Mouse (Mus musculus): ENCODE data around the gene Ak1. TPM values are rescaled to one million over a fixed set of nuclear protein-coding genes. Genes with fewer than 3 reads are reported as not detected.

Gene Ak1
- total and polyA plus RNA-seq, 2 experiments from 2014 or later: 114 to 119 TPM

DNA sequence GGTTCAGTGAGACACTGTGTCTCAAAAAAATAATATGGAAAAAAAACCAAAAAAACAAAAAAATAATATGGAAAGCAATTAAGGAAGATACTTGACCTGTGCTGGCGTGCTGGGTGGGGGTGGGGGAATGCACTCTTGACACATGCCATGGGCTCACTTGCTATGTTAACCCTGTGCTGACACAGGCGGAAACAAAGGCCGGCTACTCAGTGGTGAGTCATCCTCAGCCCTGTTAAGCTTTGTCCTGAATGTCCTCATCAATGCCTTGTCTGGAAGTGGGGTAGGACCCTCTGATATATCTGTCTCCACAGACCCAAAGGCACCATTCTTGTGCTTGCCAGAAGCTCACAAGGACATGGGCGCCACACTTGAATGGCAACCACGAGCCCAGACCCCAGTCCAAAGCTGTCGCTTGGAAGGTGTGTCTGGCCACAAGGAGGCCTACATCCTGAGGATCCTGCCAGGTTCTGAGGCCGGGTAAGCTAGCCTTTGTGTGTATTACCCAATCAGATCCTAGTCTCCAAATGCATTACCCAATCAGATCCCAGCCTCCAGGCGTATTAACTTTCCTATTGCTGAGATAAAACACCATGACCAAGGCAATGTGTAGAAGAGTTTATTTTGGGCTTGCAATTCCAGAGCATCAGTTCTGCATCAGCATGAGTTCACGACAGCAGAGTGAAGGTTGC is 50.5 kb downstream of the Ak1 start:
- no peak for TF ChIP-seq CTCF (IDR thresholded peaks at IDR 0.05; ENCODE audit: low read depth)
- Histone ChIP-seq H3K27me3 (ENCODE audit: insufficient read depth, low read length) (no peaks in the 10 kb centered on the region), H3K27ac (ENCODE audit: low read depth, low read length) (no peak overlapping the region), H3K4me2 (ENCODE audit: low read depth) (no peak overlapping the region), H3K4me1 (ENCODE audit: insufficient read depth) (no peaks in the 10 kb centered on the region), H3K4me3 (ENCODE audit: low read depth, low read length) (no peak overlapping the region), H3K9me3 (ENCODE audit: low read length) (no peaks in the 10 kb centered on the region), H3K9ac (no peak overlapping the region), H3K36me3 (ENCODE audit: insufficient read depth) (no peaks in the 10 kb centered on the region)
- no peak for DNase-seq
- WGBS: 73% methylated on average over 9 of the region's 9 CpGs
- no peak for ATAC-seq

DNA sequence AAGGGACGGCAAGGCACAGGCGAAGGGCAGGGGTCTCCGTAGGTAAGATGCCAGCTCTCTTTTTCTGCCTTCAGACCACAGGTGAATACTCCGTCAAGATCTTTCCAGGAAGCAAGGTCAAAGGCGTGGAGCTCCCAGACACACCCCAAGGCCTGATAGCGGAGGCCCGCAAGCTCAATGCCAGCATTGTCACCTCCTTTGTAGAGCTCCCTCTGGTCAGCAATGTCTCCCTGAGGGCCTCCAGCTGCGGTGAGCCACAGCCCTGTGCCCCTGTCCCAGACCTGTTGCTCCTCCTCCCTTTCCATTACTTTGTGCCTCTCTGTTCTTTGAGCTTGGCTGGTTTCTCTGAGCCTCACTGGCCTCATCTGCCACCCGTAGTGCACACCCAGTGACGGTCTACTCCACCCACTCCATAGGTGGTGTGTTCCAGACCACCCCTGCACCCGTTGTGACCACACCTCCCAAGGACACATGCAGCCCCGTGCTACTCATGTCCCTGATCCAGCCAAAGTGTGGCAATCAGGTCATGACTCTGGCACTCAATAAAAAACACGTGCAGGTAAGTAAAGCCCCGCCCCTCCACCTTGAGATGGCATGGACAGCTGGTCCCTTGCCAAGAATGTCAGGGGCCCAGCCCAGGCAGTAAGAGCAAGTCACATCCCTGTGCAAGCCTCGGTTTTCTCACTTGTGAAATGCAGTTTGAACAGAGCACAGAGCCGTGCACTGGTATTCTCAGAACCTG is 51.8 kb downstream of the Ak1 start:
- H3K9ac ChIP-seq: no peak overlapping the region
- H3K27me3 ChIP-seq (ENCODE audit: insufficient read depth, low read length): no peaks in the 10 kb centered on the region
- no peak for TF ChIP-seq CTCF (IDR thresholded peaks at IDR 0.05; ENCODE audit: low read depth)
- H3K9me3 ChIP-seq (ENCODE audit: low read length): no peaks in the 10 kb centered on the region
- no peak overlapping the region for H3K4me2 ChIP-seq (ENCODE audit: low read depth)
- H3K27ac ChIP-seq (ENCODE audit: low read depth, low read length): no peak overlapping the region
- H3K36me3 ChIP-seq (ENCODE audit: insufficient read depth): no peaks in the 10 kb centered on the region
- H3K4me1 ChIP-seq (ENCODE audit: insufficient read depth): no peaks in the 10 kb centered on the region
- H3K4me3 ChIP-seq (ENCODE audit: low read depth, low read length): no peak overlapping the region
- DNase-seq (no peak), ATAC-seq (no peak)
- WGBS: 82% methylated on average over 16 of the region's 16 CpGs

DNA sequence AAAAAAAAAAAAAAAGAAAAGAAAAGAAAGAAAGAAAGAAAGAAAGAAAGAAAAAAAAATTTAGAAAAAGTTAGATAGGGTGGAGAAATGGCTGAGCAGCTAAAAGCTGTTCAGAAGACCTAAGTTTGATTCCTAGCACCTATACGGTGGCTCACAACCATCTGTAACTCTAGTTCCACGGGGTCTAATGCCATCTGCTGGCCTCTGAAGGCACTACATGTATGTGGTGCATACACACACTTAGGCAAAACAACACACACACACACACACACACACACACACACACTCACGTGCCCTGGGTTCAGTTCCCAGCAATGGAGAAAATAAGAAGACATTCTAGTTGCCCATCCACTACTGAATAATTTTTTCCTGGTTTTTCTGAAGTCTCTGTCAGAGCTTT is 55.3 kb downstream of the Ak1 start:
- Histone ChIP-seq H3K9me3 (ENCODE audit: low read length) (no peaks in the 10 kb centered on the region), H3K4me3 (ENCODE audit: low read depth, low read length) (no peak overlapping the region), H3K36me3 (ENCODE audit: insufficient read depth) (no peaks in the 10 kb centered on the region), H3K4me2 (ENCODE audit: low read depth) (no peak overlapping the region), H3K4me1 (ENCODE audit: insufficient read depth) (no peaks in the 10 kb centered on the region), H3K27ac (ENCODE audit: low read depth, low read length) (no peak overlapping the region), H3K27me3 (ENCODE audit: insufficient read depth, low read length) (no peaks in the 10 kb centered on the region), H3K9ac (no peak overlapping the region)
- TF ChIP-seq CTCF (IDR thresholded peaks at IDR 0.05; ENCODE audit: low read depth): no peak
- WGBS: 90% methylated on average over 3 of the region's 3 CpGs
- DNase-seq (no peak), ATAC-seq (no peak)

DNA sequence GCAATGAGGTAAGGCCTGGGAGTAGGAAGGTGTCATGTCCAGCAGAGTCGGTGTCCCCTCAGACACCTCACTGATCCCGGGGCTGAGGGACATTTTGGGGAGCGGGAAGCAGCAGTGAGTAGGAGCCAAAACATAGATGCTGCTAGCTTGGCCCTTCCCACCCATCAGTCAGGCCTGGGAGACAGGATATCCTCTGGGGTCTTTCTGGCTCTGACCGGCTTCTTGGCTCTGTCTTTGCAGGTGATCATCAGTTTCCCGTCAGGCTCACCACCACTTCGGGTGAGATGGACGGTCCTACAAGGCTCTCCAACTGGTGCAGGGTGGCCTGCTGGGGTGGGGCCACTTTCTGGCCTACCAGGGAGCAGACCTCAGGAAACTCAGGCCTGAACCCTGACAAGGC is 56.1 kb downstream of the Ak1 start:
- Histone ChIP-seq H3K4me3 (ENCODE audit: low read depth, low read length) (no peak overlapping the region), H3K9ac (no peak overlapping the region), H3K9me3 (ENCODE audit: low read length) (no peaks in the 10 kb centered on the region), H3K4me1 (ENCODE audit: insufficient read depth) (no peaks in the 10 kb centered on the region), H3K27ac (ENCODE audit: low read depth, low read length) (no peak overlapping the region), H3K27me3 (ENCODE audit: insufficient read depth, low read length) (no peaks in the 10 kb centered on the region), H3K36me3 (ENCODE audit: insufficient read depth) (peaks cover 5% of the 10 kb centered on the region), H3K4me2 (ENCODE audit: low read depth) (no peak overlapping the region)
- TF ChIP-seq CTCF (IDR thresholded peaks at IDR 0.05; ENCODE audit: low read depth): no peak
- DNase-seq (no peak), ATAC-seq (no peak)
- WGBS: 96% methylated on average over 7 of the region's 7 CpGs

DNA sequence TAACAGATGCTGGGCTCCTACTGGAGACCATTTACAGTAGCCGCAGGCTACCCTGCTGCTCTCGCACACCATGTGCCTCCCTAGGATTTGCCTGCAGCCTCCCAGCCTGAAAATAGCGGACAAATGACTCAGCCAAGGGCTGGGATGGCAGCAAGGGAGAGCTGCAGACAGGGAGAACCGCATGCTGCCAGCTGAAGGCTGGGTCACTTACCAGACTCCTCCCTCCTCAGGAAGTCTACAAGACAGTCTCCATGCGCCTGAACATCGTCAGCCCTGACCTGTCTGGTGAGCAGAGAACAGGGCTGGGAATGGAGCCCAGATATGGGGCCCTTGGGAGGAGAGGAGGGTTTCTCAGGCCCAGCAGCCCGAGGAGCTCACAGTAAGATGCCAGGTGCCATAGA is 58.5 kb downstream of the Ak1 start:
- Histone ChIP-seq H3K36me3 (ENCODE audit: insufficient read depth) (peaks cover 22% of the 10 kb centered on the region), H3K9ac (no peak overlapping the region), H3K27me3 (ENCODE audit: insufficient read depth, low read length) (no peaks in the 10 kb centered on the region), H3K4me3 (ENCODE audit: low read depth, low read length) (no peak overlapping the region), H3K27ac (ENCODE audit: low read depth, low read length) (no peak overlapping the region), H3K4me2 (ENCODE audit: low read depth) (no peak overlapping the region), H3K4me1 (ENCODE audit: insufficient read depth) (no peaks in the 10 kb centered on the region), H3K9me3 (ENCODE audit: low read length) (no peaks in the 10 kb centered on the region)
- DNase-seq (no peak), ATAC-seq (no peak)
- WGBS: 52% methylated on average over 7 of the region's 7 CpGs
- TF ChIP-seq CTCF (IDR thresholded peaks at IDR 0.05; ENCODE audit: low read depth): no peak

DNA sequence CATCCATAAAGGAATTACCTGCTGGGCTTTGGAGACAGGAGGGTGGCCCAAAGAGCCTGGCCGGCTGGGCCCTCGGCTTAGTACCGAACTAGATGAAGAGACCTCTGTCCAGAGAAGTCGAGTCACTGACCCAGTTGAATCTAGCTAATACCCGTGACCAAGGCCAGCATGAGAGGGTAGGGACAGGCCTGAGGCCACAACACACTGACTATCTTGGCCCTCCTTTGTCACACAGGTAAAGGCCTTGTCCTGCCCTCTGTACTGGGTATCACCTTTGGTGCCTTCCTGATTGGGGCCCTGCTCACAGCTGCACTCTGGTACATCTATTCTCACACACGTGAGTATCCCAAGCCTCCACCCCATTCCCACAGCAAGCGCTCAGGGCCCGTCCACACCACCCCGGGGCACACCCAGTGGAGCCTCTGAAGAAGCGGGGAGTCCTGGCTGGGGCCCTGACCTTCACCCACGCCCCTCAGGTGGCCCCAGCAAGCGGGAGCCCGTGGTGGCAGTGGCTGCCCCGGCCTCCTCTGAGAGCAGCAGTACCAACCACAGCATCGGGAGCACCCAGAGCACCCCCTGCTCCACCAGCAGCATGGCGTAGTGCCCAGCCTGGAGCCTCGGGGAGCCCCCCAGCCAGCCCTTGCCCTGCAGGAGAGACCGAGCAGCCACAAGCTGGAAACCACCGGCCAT is 59.5 kb downstream of the Ak1 start:
- Histone ChIP-seq H3K4me1 (ENCODE audit: insufficient read depth) (no peaks in the 10 kb centered on the region), H3K9me3 (ENCODE audit: low read length) (no peaks in the 10 kb centered on the region), H3K27me3 (ENCODE audit: insufficient read depth, low read length) (no peaks in the 10 kb centered on the region), H3K9ac (no peak overlapping the region), H3K4me3 (ENCODE audit: low read depth, low read length) (no peak overlapping the region), H3K36me3 (ENCODE audit: insufficient read depth) (peaks cover 33% of the 10 kb centered on the region), H3K27ac (ENCODE audit: low read depth, low read length) (no peak overlapping the region), H3K4me2 (ENCODE audit: low read depth) (no peak overlapping the region)
- TF ChIP-seq CTCF (IDR thresholded peaks at IDR 0.05; ENCODE audit: low read depth): no peak
- DNase-seq (no peak), ATAC-seq (no peak)
- WGBS: 86% methylated on average over 19 of the region's 19 CpGs

DNA sequence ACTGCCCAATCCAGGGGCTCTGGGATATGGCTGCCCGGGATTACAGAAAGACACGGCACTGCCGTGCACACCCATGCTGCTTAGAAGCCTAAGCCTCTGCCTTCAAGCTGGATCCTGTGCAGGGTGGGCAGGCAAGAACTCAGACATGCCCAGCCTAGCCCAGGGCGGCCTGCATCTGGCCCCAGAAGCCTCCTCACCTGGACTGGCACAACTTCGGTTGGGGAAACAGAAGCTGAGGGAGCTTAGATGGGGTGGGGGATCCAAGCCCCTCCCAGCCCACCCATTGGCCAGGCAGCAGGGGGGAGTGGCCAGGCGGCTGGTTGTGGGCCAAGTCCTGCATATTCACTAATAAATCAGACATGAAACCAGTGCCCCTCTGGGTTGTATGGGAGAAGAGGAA is 60.2 kb downstream of the Ak1 start:
- no peak overlapping the region for H3K4me3 ChIP-seq (ENCODE audit: low read depth, low read length)
- no peak for TF ChIP-seq CTCF (IDR thresholded peaks at IDR 0.05; ENCODE audit: low read depth)
- ATAC-seq: 0 out of 2 replicates have a peak, but pooled peaks have one; percentile 29
- H3K36me3 ChIP-seq (ENCODE audit: insufficient read depth): peaks cover 38% of the 10 kb centered on the region
- no peaks in the 10 kb centered on the region for H3K4me1 ChIP-seq (ENCODE audit: insufficient read depth)
- no peak for DNase-seq
- no peak overlapping the region for H3K4me2 ChIP-seq (ENCODE audit: low read depth)
- H3K9me3 ChIP-seq (ENCODE audit: low read length): no peaks in the 10 kb centered on the region
- H3K27ac ChIP-seq (ENCODE audit: low read depth, low read length): no peak overlapping the region
- 67% methylated on average over 6 of the region's 6 CpGs for WGBS
- no peaks in the 10 kb centered on the region for H3K27me3 ChIP-seq (ENCODE audit: insufficient read depth, low read length)
- H3K9ac ChIP-seq: no peak overlapping the region
